Mouse (Mus musculus) layer of hippocampus, postnatal 25 days (tissue): ENCODE measurements around the gene Fosl1. TPM values are rescaled to one million over a fixed set of nuclear protein-coding genes. Genes with fewer than 3 reads are reported as not detected.

Experiments used
- DNase-seq, 2 experiments: peaks; one replicate each; pipeline ENCODE4 v3.0.0; 2022; ENCODE audit warnings: mixed read lengths in 2 of 2, low spot score in 1 of 2; ENCODE audit errors: extremely low spot score in 1 of 2
- total RNA-seq, 2 experiments: library from RNA; stranded (reverse); gene quantifications; 2 replicates each; pipeline ENCODE4 v1.2.3; 2021

Gene Fosl1
- total RNA-seq, 2 experiments from 2014 or later, result not detected

DNA sequence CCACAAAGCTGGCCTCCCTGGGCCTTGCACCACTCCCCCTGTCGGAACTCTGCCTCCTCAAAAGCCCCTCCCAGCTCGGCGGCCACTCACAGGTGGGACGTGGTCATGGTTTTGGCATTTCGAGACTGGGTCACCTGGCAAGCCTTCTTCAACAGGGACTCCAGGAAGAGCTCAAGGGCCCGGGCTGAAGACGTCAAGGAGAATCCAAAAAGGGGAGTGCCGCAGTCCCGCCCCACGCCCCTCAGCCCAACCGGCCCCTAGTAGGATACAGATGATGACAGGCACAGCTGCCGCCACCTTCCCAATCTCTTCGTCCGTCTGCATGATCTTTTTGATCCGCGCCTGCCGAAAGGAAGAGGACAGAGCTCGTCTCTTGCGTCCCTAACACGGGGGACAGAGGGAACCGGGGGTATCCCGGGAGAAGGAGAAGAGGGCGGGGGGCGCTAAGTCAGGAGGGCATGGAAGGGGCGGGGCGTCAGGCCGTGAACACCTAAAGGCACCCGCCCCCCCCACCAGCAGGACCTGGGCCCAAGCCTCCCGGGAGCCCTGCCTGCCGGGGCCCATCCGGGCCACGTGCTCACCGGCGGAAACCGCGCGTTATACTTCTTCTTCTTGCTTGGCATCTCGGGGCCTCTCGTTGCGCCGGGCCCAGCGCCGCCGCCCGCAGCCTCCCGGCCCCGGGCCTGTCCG lies 23.1 kb upstream of the Fosl1 start:
- peak in 1 of 2 experiments; percentile 59 for DNase-seq

DNA sequence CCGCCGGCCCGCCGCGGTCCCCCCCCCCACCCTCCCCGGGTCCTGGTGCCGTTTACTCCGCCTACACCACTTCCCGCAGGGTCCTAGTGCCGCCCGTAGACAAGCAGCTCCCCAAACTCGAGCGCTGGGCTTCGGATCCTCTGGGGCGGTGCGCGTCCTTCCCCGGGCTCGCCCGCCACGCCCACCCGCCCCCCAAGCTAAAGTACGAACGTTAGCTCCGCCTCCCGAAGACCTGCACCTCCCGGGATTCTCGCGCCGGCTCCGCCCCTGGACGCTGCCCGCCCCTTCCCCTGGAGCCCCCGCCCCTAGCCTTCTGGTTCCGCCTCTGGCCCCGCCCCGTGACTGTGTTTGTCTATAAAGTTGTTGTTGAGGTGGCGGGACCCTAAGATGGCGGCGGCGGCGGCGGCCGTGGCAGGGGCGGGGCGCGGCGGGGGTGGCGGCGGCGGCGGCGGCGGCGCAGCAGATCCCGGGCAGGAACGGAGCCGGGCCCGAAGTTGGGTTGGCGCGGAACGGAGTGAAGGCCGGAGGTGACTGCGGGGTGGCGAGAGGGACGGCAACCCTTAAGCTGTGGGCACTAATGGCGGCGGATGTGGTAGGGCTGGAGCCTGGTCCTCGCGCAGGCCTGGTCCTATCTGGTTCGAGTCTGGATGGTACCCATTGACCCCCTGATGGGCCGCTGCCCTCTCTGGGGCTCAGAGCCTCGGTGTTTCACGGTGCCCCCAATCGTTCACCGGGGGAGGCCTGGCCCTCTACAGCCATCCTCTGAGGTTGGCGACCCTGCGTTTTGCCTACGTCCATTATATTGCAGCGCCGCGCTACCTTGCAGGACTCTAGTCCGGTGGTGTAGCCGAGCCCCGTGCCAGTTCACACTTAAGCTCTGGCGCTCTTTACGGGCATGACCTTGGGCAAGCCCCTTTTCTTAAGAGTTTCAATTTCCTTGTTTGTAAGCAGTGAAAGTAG lies 22.3 kb upstream of the Fosl1 start, which contains the start of the genes Drap1 and AI837181:
Gene Drap1, minus strand, starts transcription at position 198 of the 960 bp plus-strand sequence.
Gene AI837181, plus strand, starts transcription at position 363 of the 960 bp plus-strand sequence.
- DNase-seq, result peak; percentile 85 to 86

DNA sequence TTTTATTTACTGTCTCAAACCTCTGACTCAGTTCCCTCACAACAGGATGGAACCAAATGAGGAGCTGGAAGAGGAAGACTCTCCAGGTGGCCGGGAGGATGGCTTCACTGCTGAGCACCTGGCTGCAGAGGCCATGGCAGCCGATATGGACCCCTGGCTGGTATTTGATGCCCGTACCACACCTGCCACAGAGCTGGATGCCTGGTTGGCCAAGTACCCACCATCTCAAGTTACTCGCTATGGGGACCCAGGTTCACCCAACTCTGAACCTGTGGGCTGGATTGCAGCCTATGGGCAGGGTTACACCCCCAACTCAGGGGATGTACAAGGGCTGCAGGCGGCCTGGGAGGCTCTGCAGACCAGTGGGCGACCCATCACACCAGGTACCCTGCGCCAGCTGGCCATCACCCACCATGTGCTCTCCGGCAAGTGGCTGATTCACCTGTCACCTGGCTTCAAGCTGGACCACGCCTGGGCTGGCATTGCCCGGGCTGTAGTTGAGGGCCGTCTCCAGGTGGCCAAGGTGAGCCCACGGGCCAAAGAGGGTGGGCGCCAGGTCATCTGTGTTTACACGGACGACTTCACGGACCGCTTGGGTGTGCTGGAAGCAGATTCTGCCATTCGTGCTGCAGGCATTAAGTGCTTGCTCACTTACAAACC lies 21.3 kb upstream of the Fosl1 start:
- no peak for DNase-seq

DNA sequence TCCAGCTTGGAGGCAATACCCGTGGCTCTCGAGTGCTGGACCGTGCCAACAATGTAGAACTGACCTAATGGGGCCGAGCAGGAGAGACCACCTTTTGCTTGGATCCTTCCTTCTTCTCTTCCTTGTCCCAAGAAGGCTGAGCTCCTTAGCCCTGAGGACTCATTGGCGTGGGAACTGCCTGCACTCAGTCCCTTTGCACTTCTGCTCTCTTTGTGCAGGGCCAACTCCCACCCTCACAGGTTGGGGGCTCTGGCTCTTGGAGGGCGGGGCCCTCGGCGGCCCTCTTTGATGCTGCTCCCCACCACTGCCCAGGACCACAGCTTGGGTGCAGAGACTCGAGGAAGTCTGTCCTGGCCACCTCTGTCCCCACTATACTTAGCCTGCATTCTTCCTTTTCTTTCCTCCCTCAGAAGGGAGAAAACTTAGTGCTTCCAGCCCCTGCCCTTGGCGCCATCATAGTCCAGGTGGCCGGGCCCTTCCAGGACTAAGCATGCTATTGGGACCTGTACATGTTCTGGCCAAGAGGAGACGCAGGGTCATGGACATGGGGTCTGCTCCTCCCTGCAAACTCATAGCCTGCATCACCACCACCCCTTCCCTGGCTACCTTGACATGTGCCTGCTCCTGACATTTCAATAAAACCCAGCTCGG lies 20.6 kb upstream of the Fosl1 start:
- no peak for DNase-seq

DNA sequence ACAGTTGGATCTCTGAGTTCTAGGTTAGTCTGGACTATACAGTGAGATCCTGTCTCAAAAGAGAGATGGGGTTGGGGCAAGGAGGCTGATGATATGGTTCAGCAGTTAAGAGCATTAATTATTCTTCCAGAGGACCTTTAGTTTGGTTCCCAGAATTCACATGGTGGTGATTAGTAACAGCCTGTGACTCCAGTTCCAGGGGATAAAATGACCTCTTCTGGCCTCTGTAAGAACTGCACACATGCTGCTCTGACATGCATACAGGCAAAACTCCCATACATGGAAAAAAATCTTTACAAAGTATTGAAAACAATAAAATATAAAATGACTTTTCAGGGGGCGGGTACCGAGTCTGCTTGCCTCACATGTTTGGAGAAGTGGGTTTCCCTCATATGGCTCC lies 19.3 kb upstream of the Fosl1 start:
- no peak for DNase-seq

DNA sequence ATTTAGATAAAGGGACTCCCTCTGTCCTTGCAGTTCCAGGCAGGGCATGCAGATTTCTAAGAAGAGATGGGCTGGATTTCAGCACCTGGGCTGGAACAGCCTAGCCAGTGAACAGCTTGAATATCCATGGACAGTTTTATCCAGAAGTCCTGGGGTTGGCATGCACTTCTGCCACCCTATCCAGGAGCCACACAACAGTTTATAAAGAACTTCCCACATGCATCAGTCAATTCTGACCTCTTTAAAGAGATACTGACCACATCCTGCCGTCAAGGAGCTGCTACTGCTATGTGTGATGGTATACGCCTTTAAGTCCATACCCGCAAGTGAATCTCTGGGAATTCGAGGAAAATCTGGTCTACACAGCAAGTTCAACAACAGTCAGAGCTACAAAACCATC lies 18.1 kb upstream of the Fosl1 start:
- DNase-seq, result no peak

DNA sequence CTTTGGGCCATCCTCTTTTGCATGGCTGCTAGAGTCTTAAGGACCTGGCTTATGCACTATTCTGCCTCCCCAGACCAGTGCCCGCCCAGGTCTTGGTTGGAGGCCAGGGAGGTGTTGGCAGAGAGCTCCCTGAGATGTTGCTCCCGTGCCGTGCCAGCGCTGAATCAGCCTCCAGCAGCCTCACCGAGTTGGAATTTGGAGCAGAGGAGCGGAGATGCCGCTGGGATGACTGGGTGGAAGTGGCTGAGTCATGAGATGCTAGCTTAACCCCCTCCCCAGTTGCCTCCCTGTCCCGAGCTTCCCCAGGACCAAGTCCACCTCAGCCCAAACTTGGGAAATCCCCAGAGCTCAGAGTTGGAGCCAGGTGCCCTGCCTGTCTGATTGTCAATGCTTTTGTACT lies 17.5 kb upstream of the Fosl1 start:
- DNase-seq, result no peak

DNA sequence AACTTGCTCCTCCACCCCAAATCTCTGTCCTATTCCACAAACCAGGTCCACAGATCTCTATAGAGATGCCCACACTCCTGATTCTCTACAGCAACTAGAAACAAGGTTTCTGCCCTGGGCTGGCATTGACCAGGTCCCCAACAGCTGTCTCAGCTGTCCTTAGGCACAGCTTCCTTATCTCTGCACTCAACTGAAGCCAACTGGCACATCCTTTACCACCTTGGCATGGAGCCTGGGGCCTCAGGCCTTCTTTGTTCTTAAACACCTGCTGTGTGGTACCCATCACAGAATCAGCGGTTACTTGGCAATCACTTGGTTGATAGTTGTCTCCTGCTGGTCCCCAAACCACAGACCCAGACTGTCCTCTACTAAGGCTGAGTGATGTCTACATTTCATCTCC lies 16.9 kb upstream of the Fosl1 start:
- no peak for DNase-seq

DNA sequence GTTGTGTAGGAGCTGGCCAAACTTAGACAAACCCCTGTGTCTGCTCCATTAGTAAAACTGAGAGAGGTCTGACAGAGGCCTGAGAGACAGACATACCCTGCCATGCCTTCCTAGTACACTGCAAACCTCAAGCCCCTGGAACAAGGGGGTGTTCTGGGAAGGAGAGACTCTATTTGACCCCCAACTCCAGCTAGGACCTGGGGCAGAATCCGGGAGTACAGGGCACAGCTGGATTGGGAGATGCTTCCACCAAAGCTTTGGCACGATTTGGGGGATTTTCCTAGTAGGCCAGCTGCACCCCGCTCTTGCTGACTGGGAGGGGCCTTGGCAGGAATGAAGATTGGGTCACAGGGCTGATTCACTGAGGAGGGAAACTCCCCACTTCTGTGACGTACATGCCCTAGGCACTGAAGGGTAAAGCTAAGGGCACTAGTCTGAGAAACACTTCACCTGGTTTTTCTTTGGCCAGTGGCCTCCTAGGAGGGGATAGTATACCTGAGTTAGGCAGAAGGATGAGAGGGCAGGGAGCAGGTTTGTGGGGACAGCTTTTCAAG lies 15.4 kb upstream of the Fosl1 start:
- DNase-seq, result no peak

DNA sequence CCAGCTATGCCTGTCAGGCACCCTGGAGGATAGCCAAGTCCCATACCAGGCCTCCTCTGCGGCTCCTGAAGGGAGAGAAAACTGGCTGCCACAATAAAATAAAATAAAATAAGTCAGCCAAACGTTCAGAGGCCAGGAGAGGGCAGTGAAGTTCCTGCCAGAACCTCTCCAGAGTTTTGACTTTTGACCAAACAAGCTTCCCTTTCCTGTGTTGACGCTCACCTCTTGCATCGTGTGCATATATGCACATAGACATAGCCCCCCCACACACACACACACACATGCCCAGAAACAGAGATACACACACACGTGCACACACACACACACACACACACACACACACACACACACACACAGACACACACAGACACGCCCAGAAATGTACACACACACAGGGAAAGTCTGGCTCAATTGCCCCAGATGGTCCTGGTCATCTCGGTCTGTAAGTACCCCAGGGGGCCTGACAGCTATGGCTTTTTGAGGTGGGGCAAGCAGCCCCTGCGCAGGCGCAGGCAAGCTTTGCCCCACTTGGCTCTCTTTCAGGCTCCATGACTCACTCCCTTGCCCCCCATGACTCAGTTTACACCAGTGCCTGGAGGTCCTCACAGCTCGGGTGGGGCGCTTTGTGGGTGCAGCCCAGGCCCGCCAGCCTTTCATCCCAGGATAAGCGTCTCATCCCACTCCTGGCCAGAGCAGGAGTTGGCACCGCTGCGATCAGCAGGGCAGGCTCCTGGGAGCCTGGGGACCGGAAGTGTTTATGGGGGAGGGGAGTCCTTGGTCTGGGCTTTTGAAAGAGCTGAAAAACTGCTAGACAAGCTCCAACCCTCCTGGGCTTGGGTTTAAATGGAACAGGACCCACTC lies 14.1 kb upstream of the Fosl1 start:
- no peak for DNase-seq

DNA sequence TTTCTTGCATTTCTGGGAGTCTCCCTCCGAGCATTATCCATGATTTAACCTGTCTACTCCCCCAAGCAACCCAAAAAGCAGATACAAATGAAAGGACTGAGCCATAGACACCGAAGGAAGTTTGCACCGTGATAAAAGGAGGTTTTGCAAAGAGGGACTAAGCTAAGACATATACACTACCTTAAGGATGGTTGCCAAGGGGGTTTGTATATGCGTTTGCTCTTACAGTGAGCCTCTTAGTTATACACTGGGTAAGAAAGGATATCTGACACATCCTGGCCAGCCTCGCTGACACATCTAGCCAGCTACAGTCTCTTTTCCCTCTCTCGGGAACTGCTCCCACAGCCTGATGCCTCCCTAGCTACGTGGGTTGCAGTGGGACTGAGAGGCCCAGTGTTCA lies 13.4 kb upstream of the Fosl1 start:
- no peak for DNase-seq

DNA sequence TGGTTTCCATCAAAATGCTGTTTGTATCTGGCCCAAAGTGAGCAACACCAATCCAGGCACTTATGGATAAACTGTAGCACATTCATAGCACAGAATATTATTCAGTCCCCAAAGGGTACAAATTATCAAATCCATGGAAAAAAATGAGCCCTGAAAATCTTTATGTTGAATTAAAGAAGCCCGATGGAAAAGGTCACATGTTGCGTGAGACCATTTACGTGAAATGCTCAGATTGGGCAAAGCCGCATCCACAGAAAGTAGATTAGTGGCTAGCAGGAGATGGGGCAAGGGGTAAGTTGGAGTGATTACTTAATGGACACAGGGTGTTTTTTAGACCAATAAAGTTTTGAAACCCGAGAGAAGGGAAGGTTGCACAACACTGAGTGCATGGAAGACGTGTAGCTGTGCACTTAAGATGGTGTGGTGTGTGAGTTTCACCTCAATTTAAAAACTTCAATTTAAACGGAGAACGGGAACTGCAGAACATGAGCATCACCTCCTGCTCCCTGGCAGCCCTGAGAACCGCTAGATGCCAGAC lies 2.9 kb upstream of the Fosl1 start:
- DNase-seq, result no peak

DNA sequence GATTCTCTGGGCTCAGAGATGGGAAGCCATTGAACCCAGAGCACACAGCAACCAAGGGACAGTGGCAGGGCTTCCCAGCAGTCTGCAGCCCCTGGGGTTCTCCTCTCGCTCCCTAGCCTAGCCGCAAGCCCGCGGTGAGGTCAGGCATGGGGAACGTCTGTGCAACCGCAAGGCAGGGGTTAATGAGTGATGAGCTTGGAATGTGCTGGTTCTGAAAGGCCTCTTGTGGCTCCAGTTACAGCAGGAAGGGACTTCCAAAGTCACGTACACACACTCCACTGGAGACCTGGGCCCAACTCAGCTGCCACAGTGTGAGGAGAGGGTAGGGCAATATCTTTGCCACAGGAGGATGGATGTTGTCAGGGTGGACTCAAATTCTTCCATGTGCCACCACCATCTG lies 2.4 kb upstream of the Fosl1 start:
- no peak for DNase-seq

DNA sequence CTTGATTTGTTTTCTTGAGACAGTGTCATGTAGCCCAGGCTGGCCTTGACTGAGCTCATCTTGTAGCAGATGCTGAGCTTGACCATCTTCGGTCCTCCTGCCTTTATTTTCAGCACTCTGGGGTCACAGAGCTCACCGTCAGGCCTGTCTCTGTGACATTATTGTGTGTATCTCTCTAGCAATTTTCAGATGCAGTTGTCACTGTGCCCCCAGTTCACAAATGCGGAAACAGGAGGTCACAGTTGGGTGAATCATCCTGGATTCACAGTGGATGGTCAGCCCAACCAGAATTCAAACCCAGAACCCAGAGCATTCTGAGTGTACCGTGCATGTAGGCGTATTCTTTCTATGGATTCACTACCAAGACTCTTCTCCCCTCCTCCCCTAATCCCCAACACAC lies 1.6 kb upstream of the Fosl1 start:
- no peak for DNase-seq

DNA sequence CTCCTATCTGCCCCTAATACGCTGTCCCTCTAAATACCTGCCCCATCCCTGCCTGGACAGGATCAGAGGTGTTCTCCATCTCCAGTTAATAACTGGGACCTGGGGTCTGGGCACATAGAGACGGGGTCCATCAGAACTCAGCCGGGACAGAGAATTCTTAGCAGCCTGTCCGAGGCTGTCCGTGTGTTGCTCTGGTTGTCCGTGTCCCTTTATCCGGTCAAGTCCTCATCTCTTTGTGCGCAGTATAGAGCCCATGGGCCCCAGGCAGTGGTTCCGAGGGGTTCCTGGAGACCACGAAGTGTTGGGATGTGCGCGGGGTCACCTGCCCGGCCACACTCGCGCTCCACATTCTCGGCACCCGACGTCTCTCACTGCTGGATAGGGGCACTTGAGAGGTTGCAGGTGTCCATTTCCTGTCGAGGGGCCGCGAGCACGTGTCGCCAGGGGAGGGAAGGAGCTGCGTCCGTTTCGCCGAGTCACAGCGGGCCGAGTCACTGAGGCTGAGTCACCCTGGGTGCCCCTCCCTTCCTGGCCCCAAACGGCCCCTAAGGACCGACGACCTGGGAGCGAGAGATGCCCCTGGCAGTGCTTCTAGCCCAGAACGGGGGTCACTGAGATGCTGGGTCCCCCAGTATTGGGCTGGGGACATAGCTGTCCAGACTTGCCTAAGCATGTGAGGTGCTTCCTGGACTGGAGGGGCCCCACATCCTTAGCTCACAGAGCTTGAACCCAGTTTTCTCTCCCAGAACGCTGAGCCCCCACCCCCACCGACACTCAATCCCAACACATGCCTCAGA lies 1.2 kb downstream of the Fosl1 start:
- DNase-seq, result no peak

DNA sequence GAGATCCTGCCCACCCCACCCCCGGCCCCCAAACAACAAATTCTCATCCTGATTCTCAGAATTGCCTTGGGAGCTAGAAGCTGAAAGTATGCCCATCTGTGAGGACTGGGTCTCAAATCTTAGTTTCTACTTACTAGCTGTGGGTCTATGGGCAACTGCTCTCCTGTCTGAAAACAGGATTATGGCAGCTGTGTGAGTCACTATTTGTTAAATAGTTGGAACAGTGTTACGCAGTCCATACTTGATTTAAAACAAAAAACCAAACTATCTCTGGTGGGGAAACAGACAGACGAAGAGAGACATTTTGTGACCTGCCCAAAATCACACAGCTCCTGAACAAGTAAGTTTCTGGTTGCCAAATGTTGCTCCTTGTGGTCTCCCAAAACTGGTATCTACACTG lies 2.3 kb downstream of the Fosl1 start:
- no peak for DNase-seq

DNA sequence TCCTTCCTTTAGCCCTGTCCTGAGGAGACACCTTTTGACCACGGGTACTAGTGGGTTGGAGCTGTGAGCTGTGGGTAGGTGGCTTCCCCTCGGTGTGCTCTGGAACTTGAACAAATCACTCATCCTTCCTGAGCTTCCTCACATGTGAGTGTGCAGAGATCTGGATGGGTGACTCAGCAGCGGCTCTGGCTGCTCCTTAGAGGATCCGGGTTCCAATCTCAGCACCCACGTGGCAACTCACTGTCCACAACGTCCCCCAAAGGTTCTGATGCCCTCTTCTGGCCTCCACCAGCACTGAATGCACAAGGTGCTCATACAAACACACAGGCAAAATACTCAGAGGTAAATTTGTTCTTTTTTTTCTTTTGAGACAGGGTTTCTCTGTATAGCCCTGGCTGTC lies 4.4 kb downstream of the Fosl1 start:
- no peak for DNase-seq

DNA sequence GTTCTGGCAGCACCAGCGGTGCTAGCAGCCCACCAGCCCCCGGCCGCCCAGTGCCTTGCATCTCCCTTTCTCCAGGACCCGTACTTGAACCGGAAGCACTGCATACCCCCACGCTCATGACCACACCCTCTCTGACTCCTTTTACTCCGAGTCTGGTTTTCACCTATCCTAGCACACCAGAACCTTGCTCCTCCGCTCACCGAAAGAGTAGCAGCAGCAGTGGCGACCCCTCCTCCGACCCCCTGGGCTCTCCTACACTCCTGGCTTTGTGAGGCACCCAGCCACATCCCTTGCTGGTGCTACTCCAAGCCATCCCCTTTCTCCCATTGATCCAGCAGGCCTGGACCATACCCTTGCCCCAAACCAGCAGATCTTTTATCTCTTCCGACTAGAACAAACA lies 7.7 kb downstream of the Fosl1 start:
- no peak for DNase-seq
